Mouse (Mus musculus) embryonic facial prominence, embryonic 13.5 days (tissue): ENCODE data around the gene Rad23b. TPM values are rescaled to one million over a fixed set of nuclear protein-coding genes. Genes with fewer than 3 reads are reported as not detected.
"Not testable (repeated sequence)": the region's sequence is repeated elsewhere in the genome, so short reads cannot be mapped to it uniquely, and the experiment has no call there.

Experiments
- ATAC-seq: fragments of 200-750 bp; cut with Nextera tagmentation; 2 replicates; pipeline ENCODE4 v1.8.0; 2017; ENCODE audit warnings: low read depth; ENCODE audit not compliant: insufficient number of reproducible peaks, insufficient read depth, low FRiP score, low TSS enrichment
- H3K27ac ChIP-seq: fragments of 300-500 bp; sonication (generic); 2 replicates; pipeline ENCODE4 v1.5.1; 2015; ENCODE audit warnings: moderate library complexity, mild to moderate bottlenecking, inconsistent platforms
- H3K27me3 ChIP-seq: fragments of 300-500 bp; sonication (generic); 2 replicates; pipeline ENCODE4 v1.6.1; 2015; ENCODE audit warnings: mild to moderate bottlenecking, inconsistent platforms
- H3K36me3 ChIP-seq: fragments of 300-500 bp; sonication (generic); 2 replicates; pipeline ENCODE4 v1.6.1; 2015; ENCODE audit warnings: mild to moderate bottlenecking, inconsistent platforms
- H3K4me1 ChIP-seq: fragments of 300-500 bp; sonication (generic); 2 replicates; pipeline ENCODE4 v1.6.1; 2015; ENCODE audit warnings: inconsistent platforms
- H3K4me2 ChIP-seq: fragments of 300-500 bp; sonication (generic); 2 replicates; pipeline ENCODE4 v1.6.1; 2015; ENCODE audit warnings: moderate library complexity, mild to moderate bottlenecking, inconsistent platforms
- H3K4me3 ChIP-seq: fragments of 300-500 bp; sonication (generic); 2 replicates; pipeline ENCODE4 v1.5.1; 2015; ENCODE audit warnings: mild to moderate bottlenecking, inconsistent platforms
- H3K9ac ChIP-seq: fragments of 300-500 bp; sonication (generic); 2 replicates; pipeline ENCODE4 v1.6.1; 2015; ENCODE audit warnings: mild to moderate bottlenecking, inconsistent platforms
- H3K9me3 ChIP-seq: fragments of 300-500 bp; sonication (generic); 2 replicates; pipeline ENCODE4 v1.6.1; 2016; ENCODE audit warnings: inconsistent platforms
- WGBS: fragments of 180-500 bp; shearing (Covaris S2); methylation state at CpG from one replicate; pipeline ENCODE4 v1.1.7; 2015; ENCODE audit warnings: mixed read lengths; 5-methylcytosine and 5-hydroxymethylcytosine counted together
- polyA plus RNA-seq: library from polyadenylated mRNA; unstranded; fragments of >200 nt; fragmentation: Nextera tagmentation; extraction: Ambion mirVana; gene quantifications from 2 replicates; pipeline ENCODE4 v1.2.1, GENCODE M21; 2015

Gene Rad23b
- 83.1 and 86.4 TPM in 2 replicates for polyA plus RNA-seq

- Histone ChIP-seq H3K27ac (peak within 1 kb of the TSS; percentile 92), H3K4me1 (peaks cover 19% of the 10 kb centered on the region), H3K9me3 (no peaks in the 10 kb centered on the region), H3K27me3 (no peaks in the 10 kb centered on the region), H3K36me3 (no peaks in the 10 kb centered on the region), H3K4me2 (peak within 1 kb of the TSS; percentile 69), H3K9ac (peak within 1 kb of the TSS; percentile 98), H3K4me3 (peak within 1 kb of the TSS; percentile 99)
- ATAC-seq, result peak; percentile 97
- WGBS, result under 1% methylated on average over 77 of the region's 77 CpGs
These were observed at the start of gene Rad23b for GRCm38 (mm10) chr4:55349452-55350218. Gene Rad23b (plus strand): TSS chr4:55350043.

GRCm38 (mm10) chr4:55304121-55304520, 45.7 kb upstream of the Rad23b start:
- no peaks in the 10 kb centered on the region for H3K4me1 ChIP-seq
- 74% methylated on average over 5 of the region's 5 CpGs for WGBS
- no peak overlapping the region for H3K9ac ChIP-seq
- H3K27me3 ChIP-seq, result no peaks in the 10 kb centered on the region
- H3K4me3 ChIP-seq, result no peak overlapping the region
- no peak overlapping the region for H3K4me2 ChIP-seq
- H3K27ac ChIP-seq, result no peak overlapping the region
- H3K36me3 ChIP-seq, result no peaks in the 10 kb centered on the region
- ATAC-seq, result no peak
- no peaks in the 10 kb centered on the region for H3K9me3 ChIP-seq

- Histone ChIP-seq H3K9me3 (no peaks in the 10 kb centered on the region), H3K9ac (no peak overlapping the region), H3K4me2 (no peak overlapping the region), H3K27me3 (no peaks in the 10 kb centered on the region), H3K27ac (no peak overlapping the region), H3K4me3 (no peak overlapping the region), H3K36me3 (no peaks in the 10 kb centered on the region), H3K4me1 (no peaks in the 10 kb centered on the region)
- 62% methylated on average over 4 of the region's 4 CpGs for WGBS
- no peak for ATAC-seq
These were observed 43.2 kb upstream of the Rad23b start for GRCm38 (mm10) chr4:55306636-55307035.

DNA sequence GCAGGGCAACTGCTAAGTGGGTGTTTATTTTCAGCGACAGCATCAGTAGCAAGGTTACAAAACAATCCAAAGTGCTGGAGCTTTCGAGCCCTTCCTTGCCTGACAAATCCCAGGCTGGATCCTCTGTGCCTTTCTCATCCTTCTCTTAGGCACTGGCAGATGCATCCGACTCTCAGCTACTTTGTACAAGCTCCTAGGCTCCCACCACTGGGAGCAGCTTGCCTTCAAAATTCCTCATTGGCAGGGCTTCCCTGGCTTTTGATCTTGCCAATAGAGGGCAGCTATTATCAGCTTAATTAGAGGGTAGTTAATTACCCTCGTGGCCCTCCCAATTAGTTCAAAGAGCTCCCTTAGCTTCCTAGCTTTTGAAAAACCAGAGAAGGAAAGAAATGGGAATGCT, 33.1 kb upstream of the Rad23b start:
- no peak for ATAC-seq
- no peak overlapping the region for H3K9ac ChIP-seq
- H3K36me3 ChIP-seq, result no peaks in the 10 kb centered on the region
- no peak overlapping the region for H3K27ac ChIP-seq
- H3K4me1 ChIP-seq, result no peaks in the 10 kb centered on the region
- no peak overlapping the region for H3K4me2 ChIP-seq
- whole genome bisulfite sequencing, result 30% methylated on average over 4 of the region's 4 CpGs
- H3K4me3 ChIP-seq, result no peak overlapping the region
- H3K9me3 ChIP-seq, result no peaks in the 10 kb centered on the region
- H3K27me3 ChIP-seq, result no peaks in the 10 kb centered on the region

- not testable (repeated sequence) for H3K4me2 ChIP-seq
These were observed 31.5 kb upstream of the Rad23b start for GRCm38 (mm10) chr4:55318350-55318749.

DNA sequence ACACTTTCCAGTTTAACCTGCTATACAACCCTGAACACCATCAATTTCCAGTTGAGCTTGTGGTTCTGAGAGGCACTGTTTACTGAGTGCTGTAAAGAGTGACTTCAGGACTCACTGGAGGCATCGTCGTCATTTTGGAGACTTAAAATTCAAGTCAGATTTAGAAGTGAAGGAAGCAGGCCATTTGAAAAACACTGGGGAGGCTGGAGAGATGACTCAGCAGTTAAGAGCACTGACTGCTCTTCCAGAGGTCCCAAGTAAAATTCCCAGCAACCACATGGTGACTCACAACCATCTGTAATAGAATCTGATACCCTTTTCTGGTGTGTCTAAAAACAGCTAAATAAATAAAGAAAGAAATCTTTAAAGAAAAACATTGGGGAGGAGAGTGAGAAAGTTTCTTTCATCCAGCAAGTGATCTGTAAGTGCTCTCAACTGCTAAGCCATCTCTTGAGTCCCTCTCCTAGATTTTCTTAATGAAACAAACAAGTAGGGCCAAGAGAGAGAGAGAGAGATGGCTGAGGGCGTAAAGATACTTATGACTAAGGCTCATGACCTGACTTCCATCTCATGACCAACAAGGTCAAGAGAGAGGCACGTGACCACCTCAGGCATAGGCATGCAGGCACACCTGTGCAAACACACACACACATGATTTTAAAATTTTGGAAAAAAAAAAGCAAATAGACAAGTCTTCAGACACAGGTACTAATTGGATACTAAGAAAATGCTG, 23.9 kb upstream of the Rad23b start:
- no peak for ATAC-seq

More at GRCm38 (mm10) chr4:55318350-55318749, 31.5 kb upstream of the Rad23b start:
- ATAC-seq, H3K9me3 ChIP-seq, H3K36me3 ChIP-seq, H3K9ac ChIP-seq, H3K4me3 ChIP-seq, H3K27me3 ChIP-seq, H3K4me1 ChIP-seq, H3K27ac ChIP-seq: not testable (repeated sequence)
- WGBS, result 92% methylated on average over 9 of the region's 9 CpGs

GRCm38 (mm10) chr4:55327508-55327907, 22.3 kb upstream of the Rad23b start:
- Histone ChIP-seq H3K9ac (no peak overlapping the region), H3K4me1 (peaks cover 7% of the 10 kb centered on the region; the same call in 1 of the 2 replicates), H3K9me3 (no peaks in the 10 kb centered on the region), H3K27me3 (no peaks in the 10 kb centered on the region), H3K4me3 (no peak overlapping the region), H3K27ac (no peak overlapping the region), H3K36me3 (no peaks in the 10 kb centered on the region), H3K4me2 (no peak overlapping the region)
- no peak for ATAC-seq
- WGBS, result 68% methylated on average over 4 of the region's 4 CpGs

More for the DNA sequence above, 23.9 kb upstream of the Rad23b start:
- Histone ChIP-seq H3K4me1 (peaks cover 7% of the 10 kb centered on the region; the same call in 1 of the 2 replicates), H3K27ac (no peak overlapping the region), H3K9me3 (no peaks in the 10 kb centered on the region), H3K27me3 (no peaks in the 10 kb centered on the region), H3K4me3 (no peak overlapping the region), H3K9ac (no peak overlapping the region), H3K4me2 (no peak overlapping the region), H3K36me3 (no peaks in the 10 kb centered on the region)
- WGBS, result 54% methylated on average over 4 of the region's 4 CpGs

- H3K9ac ChIP-seq, result no peak overlapping the region
- H3K27me3 ChIP-seq, result no peaks in the 10 kb centered on the region
- H3K36me3 ChIP-seq, result no peaks in the 10 kb centered on the region
- H3K4me3 ChIP-seq, result no peak overlapping the region
- whole genome bisulfite sequencing, result 94% methylated on average over 11 of the region's 11 CpGs
- H3K4me2 ChIP-seq, result no peak overlapping the region
- peaks cover 7% of the 10 kb centered on the region; the same call in 1 of the 2 replicates for H3K4me1 ChIP-seq
- no peaks in the 10 kb centered on the region for H3K9me3 ChIP-seq
- H3K27ac ChIP-seq, result no peak overlapping the region
- no peak for ATAC-seq
These were observed 21.4 kb upstream of the Rad23b start for GRCm38 (mm10) chr4:55328471-55328870.

- not testable (repeated sequence) for ATAC-seq, H3K36me3 ChIP-seq, H3K4me1 ChIP-seq, H3K9ac ChIP-seq, H3K9me3 ChIP-seq, H3K27ac ChIP-seq, H3K4me2 ChIP-seq, H3K27me3 ChIP-seq, H3K4me3 ChIP-seq
- 87% methylated on average over 7 of the region's 7 CpGs for WGBS
These were observed 20.9 kb upstream of the Rad23b start for GRCm38 (mm10) chr4:55328928-55329327.

- ATAC-seq, result no peak
- H3K27me3 ChIP-seq, result no peaks in the 10 kb centered on the region
- H3K4me3 ChIP-seq, result no peak overlapping the region
- H3K9me3 ChIP-seq, result no peaks in the 10 kb centered on the region
- WGBS, result 72% methylated on average over 8 of the region's 8 CpGs
- no peaks in the 10 kb centered on the region for H3K36me3 ChIP-seq
- peaks cover 7% of the 10 kb centered on the region; the same call in 1 of the 2 replicates for H3K4me1 ChIP-seq
- peak overlapping the region; percentile 39; the same call in 1 of the 2 replicates for H3K27ac ChIP-seq
- no peak overlapping the region for H3K4me2 ChIP-seq
- H3K9ac ChIP-seq, result no peak overlapping the region
These were observed 20.1 kb upstream of the Rad23b start for GRCm38 (mm10) chr4:55329621-55330346.

DNA sequence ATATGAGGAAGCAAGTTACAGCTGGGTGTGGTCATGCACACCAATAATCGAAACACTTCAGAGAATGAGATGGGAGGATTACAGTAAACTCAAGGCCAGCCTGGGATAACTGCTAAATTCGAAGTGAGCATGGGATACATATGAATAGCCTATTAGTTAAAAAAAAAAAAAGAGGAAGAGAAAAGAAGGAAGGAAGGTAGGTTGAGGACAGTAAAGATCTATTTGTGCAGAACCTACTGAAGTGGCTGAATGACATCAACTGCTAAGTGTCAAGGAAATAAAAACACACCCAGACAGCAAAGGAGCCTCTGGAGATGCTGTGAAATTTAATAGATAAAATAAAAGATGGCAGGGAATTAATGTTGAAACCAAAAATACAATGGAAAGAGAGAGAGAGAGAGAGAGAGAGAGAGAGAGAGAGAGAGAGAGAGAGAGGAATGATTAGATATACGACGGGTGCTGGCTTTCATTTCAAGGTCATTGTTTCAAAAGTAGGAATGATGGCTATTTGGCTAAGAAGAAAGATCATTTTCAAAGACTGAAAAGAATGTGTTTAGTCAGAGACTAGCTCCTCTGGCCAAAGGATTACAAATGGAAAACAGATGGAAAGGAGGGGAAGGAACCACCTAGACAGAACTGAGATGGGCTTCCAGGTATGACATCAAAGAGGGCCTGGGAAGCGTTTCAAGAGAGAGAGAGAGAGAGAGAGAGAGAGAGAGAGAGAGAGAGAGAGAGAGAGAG, 14.6 kb upstream of the Rad23b start:
- H3K27ac ChIP-seq, result no peak overlapping the region
- no peak overlapping the region for H3K4me3 ChIP-seq
- no peaks in the 10 kb centered on the region for H3K36me3 ChIP-seq
- H3K9ac ChIP-seq, result no peak overlapping the region
- no peaks in the 10 kb centered on the region for H3K4me1 ChIP-seq
- 59% methylated on average over 5 of the region's 5 CpGs for WGBS
- no peaks in the 10 kb centered on the region for H3K9me3 ChIP-seq
- ATAC-seq, result no peak
- H3K4me2 ChIP-seq, result no peak overlapping the region
- no peaks in the 10 kb centered on the region for H3K27me3 ChIP-seq
